Mouse (Mus musculus) cerebellum, adult 11 months (tissue): ENCODE measurements around the gene Ldlrap1.

Experiments
- DNase-seq: peaks from one replicate; pipeline ENCODE4 v3.0.0; 2022

Gene Ldlrap1

DNA sequence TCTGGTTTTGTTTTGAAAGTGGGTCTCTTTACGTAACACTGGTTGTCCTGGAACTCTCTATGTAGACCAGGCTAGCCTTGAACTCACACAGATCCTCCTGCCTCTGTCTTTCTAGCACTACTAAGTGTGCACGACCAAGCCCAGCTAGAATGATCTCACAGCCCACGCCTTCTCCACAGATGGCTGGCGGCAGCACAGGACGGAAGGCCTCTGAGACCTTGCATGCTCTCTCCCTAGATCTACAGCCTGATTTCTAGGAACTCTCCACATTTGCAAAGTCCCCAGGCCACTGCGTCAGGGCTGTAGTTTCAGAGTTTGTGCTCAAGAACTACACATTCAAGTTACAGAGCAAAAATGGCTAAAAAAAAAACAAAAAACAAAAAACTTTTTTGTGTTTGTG is 6.3 kb upstream of the Ldlrap1 start:
- DNase-seq = no peak

- DNase-seq = no peak
Observed at GRCm38 (mm10) chr4:134772805-134773674, 5.2 kb upstream of the Ldlrap1 start.

GRCm38 (mm10) chr4:134769891-134770290 is 2.1 kb upstream of the Ldlrap1 start:
- peak; percentile 75 for DNase-seq

DNA sequence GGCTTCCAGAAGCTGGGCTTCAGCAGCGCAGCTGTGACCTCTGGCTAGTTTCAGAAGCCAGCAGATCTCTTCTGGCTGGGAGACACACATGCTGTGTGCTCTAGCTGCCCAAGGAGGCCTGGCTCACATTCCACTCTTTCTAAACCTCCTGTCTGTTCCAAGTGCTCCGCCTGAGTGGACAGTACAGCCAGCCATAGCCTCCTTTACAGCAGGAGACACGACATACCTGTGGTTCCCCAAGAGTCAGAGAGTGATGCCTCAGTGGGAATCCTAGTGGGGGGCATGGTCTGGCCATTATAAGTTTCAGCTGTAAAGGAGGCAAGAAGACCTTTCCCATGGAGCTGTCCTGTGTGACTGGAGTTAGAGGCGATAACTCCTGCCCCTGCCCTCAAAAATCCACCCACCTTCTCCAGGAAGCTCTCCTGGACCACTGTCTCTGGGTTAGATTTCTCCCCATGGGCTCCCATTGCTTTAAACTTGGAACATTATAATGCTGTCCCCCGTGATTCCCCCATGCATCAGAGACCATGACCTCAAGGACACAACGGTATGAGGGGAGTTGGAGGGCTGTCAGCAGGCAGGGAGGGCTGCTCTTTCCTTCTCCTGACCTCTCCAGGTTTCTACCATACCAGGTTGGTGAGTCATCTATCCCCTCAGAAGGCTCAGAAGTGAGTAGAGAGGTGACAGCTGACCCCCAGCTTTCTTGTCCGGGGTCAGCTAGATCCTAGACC is 1.4 kb upstream of the Ldlrap1 start:
- DNase-seq = peak; percentile 50

DNA sequence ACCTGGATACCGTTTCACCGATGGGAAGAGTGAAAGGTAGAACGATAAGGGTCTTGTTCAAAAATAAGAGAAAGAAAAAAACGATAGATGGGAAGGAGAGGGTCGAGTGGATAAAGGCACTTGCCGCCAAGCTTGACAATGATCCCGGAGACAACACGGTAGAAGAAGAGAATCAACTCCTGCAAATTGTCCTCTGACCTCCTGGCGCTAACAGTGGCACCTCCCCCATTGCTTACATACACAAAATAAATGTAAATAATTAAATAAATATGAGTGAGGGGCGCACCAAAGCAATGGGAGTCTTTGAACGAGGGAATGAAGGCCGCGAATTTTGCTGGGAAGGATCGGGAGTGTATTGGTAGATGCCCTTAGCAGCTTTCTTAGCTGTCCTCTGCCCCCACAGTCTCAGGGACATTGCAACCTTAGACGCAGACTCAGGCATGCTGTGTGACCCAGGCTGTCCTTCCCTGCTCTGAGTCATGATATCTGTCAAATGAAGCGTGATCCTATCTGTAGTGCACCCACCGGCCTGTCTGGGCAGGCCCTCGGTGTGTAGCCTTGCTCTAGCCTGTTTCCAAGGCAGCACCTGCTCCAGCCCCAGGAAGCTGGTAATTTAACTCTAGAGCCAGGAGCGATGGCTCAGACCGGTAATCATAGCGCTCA is 533 bp upstream of the Ldlrap1 start:
- peak; percentile 70 for DNase-seq

- peak; percentile 50 for DNase-seq
Observed at GRCm38 (mm10) chr4:134766904-134767425, 859 bp downstream of the Ldlrap1 start.

DNA sequence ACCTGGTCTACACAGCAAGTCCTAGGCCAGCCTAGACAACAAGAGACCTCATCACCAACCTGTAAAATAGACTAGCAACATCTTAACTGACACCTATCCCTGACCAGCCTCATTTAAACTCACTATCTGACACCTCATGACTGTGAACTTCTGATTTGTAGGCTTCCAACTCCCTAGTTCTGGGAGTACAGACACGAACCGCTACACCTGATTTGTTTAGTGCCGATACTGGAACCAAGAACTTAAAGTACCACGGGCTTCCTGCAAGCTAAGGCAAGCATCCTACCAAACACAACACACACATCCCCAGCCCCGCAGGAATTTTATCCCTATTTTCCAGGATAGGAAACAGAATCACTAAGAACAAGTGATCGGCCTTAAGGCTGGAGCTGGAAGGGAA is 1.5 kb downstream of the Ldlrap1 start:
- DNase-seq = no peak

DNA sequence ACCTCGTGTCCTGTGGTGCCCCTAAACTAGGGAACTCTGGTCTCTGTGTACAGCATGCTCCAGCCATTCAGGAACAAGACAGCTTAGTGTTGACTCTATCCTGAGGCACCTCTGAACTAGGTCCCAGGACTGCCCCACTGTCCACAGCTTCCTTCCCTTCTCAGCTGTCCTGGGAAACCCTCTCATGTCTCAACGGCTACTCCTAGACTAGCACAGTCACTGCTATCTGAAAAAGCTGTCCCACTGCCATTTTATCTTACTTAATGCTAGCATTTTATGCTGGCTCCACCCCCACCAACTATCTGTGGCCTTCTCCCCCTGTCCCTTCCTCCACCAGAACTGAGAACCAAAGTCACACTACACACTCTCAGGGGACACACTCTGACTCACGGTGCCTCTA is 3.5 kb downstream of the Ldlrap1 start:
- no peak for DNase-seq

GRCm38 (mm10) chr4:134762360-134762759 is 5.5 kb downstream of the Ldlrap1 start:
- no peak for DNase-seq

- DNase-seq = no peak
Observed at GRCm38 (mm10) chr4:134760793-134761201, 7.0 kb downstream of the Ldlrap1 start.

GRCm38 (mm10) chr4:134760281-134760680 is 7.5 kb downstream of the Ldlrap1 start:
- no peak for DNase-seq

GRCm38 (mm10) chr4:134759564-134759963 is 8.3 kb downstream of the Ldlrap1 start:
- DNase-seq = no peak

GRCm38 (mm10) chr4:134758922-134759321 is 8.9 kb downstream of the Ldlrap1 start:
- DNase-seq = no peak

DNA sequence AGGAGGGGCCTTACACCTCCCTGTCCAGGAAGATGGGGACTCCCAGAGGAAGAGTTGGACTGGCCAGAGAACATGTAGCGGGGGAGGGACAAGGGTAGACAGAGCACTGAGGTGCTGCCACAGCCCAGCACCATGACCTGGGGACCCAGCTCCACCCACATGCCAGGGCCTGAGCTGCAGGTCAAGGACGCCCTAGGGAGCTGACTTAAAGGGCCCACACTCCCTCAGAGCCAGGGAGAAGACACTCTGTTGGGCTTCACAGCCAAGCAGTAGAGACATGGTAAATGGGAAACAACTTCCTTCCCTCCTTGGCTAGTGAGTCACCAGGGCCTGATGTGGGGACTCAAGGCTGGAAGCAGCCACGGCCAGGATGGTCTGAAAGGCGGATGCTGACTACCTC is 9.5 kb downstream of the Ldlrap1 start:
- no peak for DNase-seq

GRCm38 (mm10) chr4:134756953-134757352 is 10.9 kb downstream of the Ldlrap1 start:
- DNase-seq = no peak

DNA sequence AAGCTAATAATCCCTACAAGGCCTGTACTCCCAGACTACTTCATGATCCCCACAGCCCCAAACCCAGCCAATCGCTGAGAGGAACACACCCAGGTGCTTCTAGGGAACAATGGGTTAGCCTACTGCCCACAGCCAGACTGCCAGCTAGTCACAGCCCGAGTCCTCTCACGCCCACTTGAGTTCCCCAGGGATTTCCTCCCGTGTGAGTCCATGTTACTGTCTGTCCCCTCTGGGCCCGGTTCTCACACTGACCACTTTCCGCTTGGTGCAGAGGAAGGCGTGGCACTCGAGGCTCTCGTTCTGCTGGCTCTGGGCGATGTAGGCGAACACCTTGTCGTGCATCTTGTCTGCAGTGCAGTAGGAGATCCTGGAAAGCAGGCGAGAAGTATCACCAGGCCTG is 12.9 kb downstream of the Ldlrap1 start:
- no peak for DNase-seq

DNA sequence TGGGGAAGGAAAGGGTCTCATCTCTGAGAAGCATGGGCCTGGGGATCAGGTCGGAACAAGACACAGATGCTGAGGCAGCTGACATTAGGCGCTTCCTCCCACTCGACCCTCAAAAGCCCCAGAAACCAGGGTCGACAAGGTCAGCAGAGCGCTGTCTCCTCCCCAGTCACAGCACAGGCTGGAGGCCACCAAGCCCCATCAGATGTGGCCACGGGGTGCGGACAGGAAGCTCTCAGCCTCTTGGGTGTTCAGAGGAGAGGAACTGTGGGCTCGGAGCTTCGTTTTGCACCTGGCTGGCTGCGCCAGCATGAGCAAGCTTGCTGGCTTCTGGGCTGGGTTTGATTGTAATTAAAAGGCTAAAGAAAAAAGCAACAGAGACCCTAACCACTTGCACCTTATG is 13.5 kb downstream of the Ldlrap1 start:
- no peak for DNase-seq

GRCm38 (mm10) chr4:134753516-134754261 is 14.1 kb downstream of the Ldlrap1 start:
- no peak for DNase-seq

DNA sequence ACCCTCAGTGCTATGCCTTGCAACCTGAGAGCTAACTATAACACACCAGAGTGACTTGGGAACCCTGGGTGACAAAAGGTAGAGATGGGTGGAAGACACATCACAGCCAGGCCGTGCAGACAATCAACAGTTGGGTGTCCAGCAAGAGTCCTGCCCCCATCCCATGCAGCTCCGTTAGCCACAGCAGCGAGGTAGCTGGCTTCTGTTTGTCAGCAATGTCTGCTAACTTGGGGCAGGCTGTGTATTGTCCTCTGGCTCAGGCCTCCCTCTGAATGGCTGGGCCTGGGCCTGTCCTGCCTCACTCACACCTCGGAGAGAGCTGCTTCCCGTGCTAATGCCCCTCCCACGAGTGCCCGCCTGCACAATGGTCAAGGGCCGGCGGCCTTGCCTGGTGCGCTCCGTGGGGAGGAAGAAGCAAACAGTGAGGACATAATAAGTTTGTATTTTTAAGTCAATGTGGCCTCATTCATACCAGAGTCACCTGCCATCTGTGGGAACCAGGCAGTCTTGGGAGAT is 14.9 kb downstream of the Ldlrap1 start:
- no peak for DNase-seq

DNA sequence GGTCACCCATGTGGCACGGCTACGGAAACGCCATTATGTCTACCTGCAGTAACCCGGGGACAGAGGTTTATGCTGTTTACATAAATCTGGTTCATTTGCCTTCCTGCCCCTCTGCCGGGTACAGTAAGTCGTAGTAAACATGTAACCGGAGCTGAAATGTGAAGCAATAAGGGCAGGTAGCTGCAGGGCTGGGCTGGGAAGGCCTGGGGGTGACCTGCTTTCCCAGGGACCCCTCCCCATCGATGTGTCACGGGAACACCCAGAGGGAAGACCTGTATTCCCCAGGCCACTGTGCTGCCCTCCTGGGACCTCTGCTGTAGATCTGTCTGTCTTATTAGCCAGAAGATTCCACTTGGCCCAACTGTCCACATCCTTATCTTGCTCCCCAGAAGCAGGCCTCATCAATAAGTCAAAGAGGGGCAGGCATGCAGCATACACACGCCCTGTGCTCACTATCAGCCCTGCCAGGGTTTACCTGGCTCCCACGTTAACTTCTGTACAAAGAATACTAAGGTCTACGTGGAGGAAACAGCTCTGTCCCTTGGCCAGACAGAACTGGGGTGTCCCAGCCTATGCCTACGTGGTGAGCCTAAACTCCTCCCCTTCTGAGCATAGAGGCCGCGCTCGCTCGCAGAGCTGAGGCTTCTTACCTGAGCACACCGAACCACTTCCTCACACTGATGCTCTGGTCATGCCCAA is 16.0 kb downstream of the Ldlrap1 start:
- no peak for DNase-seq

DNA sequence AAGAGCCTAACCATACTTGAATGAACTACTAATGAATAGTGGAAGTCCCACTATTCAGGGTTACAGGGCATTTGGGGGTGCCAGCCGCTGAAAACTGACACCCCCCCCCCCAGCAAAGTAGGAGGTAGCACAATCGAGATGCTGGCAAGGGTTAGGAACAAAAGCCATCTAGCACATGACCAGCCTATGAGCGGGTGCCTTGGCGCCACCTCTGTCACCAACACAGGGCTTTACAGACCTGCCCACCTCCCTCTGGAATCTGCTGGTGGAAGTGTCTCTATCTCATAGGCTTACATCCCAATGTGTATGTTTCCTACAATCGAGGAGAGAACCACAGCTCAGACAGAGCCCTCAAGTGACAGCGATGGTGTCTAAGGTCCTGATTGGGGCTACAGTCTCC is 17.0 kb downstream of the Ldlrap1 start:
- DNase-seq = no peak

DNA sequence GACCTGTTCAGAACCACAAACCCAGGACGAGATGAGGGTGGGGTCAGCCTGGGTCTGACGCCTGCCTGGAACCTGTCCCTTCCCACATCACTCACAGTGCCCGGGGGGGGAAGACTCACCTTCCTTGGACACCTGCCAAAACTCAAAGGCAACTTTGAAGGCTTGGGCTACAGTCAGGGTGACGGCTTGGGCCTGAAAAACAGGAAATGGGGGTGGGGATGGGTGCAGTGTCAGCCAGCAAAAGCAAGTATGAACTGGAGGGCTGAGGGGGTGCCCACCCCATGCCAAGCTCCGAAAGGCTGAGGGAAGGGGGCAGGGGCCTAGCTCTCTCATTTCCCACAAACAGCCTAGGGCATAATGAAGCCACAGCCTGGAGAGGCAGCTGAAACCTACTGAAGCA is 17.6 kb downstream of the Ldlrap1 start:
- no peak for DNase-seq
